Comparison of ENCODE assay signal across 29 mouse cellular contexts in genomic region chr14:101973171-101973570, GRCm38 (mm10).
DNase-seq lines count a peak whose midpoint lies in the region; ATAC-seq and TF ChIP-seq lines count a peak whose summit lies in the region.
"Had no signal": no experiment of that assay in that cellular context is flagged by ENCODE, and none has a peak within 500 bp of the region (broad histone marks: within the 10 kb centered on the region; RNA-seq: fewer than 3 reads in every experiment).

No protein-coding gene starts in this region.

- no peak overlapping the region for H3K4me2 ChIP-seq in kidney, embryonic 14.5 days (replicated peaks; ENCODE audit: low read depth, low read length)
- H3K4me2 ChIP-seq in kidney, postnatal 0 days (ENCODE audit: low read length), result peak overlapping the region; percentile 4; the same call in 1 of the 2 replicates
- H3K4me2 ChIP-seq: embryonic facial prominence, embryonic 12.5 days; embryonic facial prominence, embryonic 15.5 days; heart, embryonic 12.5 days; heart, embryonic 15.5 days; hindbrain, embryonic 13.5 days had no signal

- H3K27ac ChIP-seq in kidney, embryonic 14.5 days (ENCODE audit: low read depth, low read length), result peak overlapping the region; percentile 24; the same call in 1 of the 2 replicates
- H3K27ac ChIP-seq in kidney, postnatal 0 days, result no peak overlapping the region
- H3K27ac ChIP-seq: embryonic facial prominence, embryonic 12.5 days; embryonic facial prominence, embryonic 15.5 days; gastrocnemius, adult 2 months; heart, embryonic 15.5 days; hindbrain, embryonic 10.5 days; hindbrain, embryonic 13.5 days had no signal

- no peak overlapping the region for H3K4me3 ChIP-seq in kidney, embryonic 14.5 days (ENCODE audit: low read length)
- no peak overlapping the region for H3K4me3 ChIP-seq in kidney, postnatal 0 days (replicated peaks; ENCODE audit: low read depth, low read length)
- H3K4me3 ChIP-seq: embryonic facial prominence, embryonic 12.5 days; embryonic facial prominence, embryonic 15.5 days; gastrocnemius, adult 2 months; heart, embryonic 12.5 days; heart, embryonic 15.5 days; hindbrain, embryonic 10.5 days; hindbrain, embryonic 13.5 days had no signal

- no peaks in the 10 kb centered on the region for H3K9me3 ChIP-seq in kidney, embryonic 14.5 days (ENCODE audit: control insufficient read depth, low read length)
- H3K9me3 ChIP-seq in kidney, postnatal 0 days (replicated peaks; ENCODE audit: low read length), result no peaks in the 10 kb centered on the region
- H3K9me3 ChIP-seq: embryonic facial prominence, embryonic 12.5 days; embryonic facial prominence, embryonic 15.5 days; heart, embryonic 12.5 days; heart, embryonic 15.5 days; hindbrain, embryonic 10.5 days; hindbrain, embryonic 13.5 days had no signal

- DNase-seq in kidney, adult 11 months, result no peak
- DNase-seq in kidney, postnatal 0 days (ENCODE audit: low spot score), result no peak
- no peak for DNase-seq in kidney, postnatal 25 days
- peak; percentile 13 for DNase-seq in embryo, embryonic 9.5 days (ENCODE audit: extremely low spot score)
- DNase-seq in gastrocnemius, postnatal 25 days, result no peak
- DNase-seq: adrenal gland, postnatal 10 days; adrenal gland, postnatal 36 days; B cell, adult 2 months; cerebellum, adult 18-20 months; cerebellum, adult 9-10 months; cerebellum, postnatal 14 days; forebrain, postnatal 0 days; gastrocnemius, adult 2 months; gastrocnemius, postnatal 14 days; heart, adult 18-20 months; heart, postnatal 10 days; heart, postnatal 36 days had no signal

- no peaks in the 10 kb centered on the region for H3K27me3 ChIP-seq in kidney, embryonic 14.5 days (ENCODE audit: control insufficient read depth, insufficient read depth, low read length)
- H3K27me3 ChIP-seq in kidney, postnatal 0 days (ENCODE audit: insufficient read depth, low read length), result no peaks in the 10 kb centered on the region
- H3K27me3 ChIP-seq: CH12.LX; embryonic facial prominence, embryonic 12.5 days; embryonic facial prominence, embryonic 15.5 days; heart, embryonic 12.5 days; heart, embryonic 15.5 days; hindbrain, embryonic 13.5 days; Patski had no signal

- TF ChIP-seq CTCF in kidney, postnatal 0 days (IDR thresholded peaks at IDR 0.05; ENCODE audit: low read depth), result no peak

- peak; percentile 73; the same call in 1 of the 2 replicates for ATAC-seq in kidney, embryonic 14.5 days (ENCODE audit: low FRiP score, low TSS enrichment)
- ATAC-seq in kidney, postnatal 0 days (replicated peaks; ENCODE audit: low FRiP score, low read depth), result peak; percentile 43; the same call in 1 of the 2 replicates
- ATAC-seq: forebrain, embryonic 14.5 days; forebrain, postnatal 0 days; hindbrain, embryonic 16.5 days; Patski had no signal

- 10% methylated on average over 6 of the region's 6 CpGs for WGBS in kidney, embryonic 14.5 days
- 7% methylated on average over 6 of the region's 6 CpGs for WGBS in kidney, postnatal 0 days

- H3K4me1 ChIP-seq in kidney, embryonic 14.5 days (ENCODE audit: control insufficient read depth, insufficient read depth, low read length), result no peaks in the 10 kb centered on the region
- no peaks in the 10 kb centered on the region for H3K4me1 ChIP-seq in kidney, postnatal 0 days (replicated peaks; ENCODE audit: insufficient read depth, low read length)
- H3K4me1 ChIP-seq: embryonic facial prominence, embryonic 12.5 days; embryonic facial prominence, embryonic 15.5 days; heart, embryonic 12.5 days; heart, embryonic 15.5 days; hindbrain, embryonic 13.5 days had no signal

- H3K9ac ChIP-seq in kidney, embryonic 14.5 days (ENCODE audit: low read depth, low read length), result no peak overlapping the region
- H3K9ac ChIP-seq in kidney, postnatal 0 days (ENCODE audit: low read depth, low read length), result no peak overlapping the region
- H3K9ac ChIP-seq: embryonic facial prominence, embryonic 12.5 days; embryonic facial prominence, embryonic 15.5 days; forebrain, postnatal 0 days; heart, embryonic 12.5 days; heart, embryonic 15.5 days; hindbrain, embryonic 13.5 days had no signal

- H3K36me3 ChIP-seq in kidney, embryonic 14.5 days (ENCODE audit: control insufficient read depth, insufficient read depth, low read length), result no peaks in the 10 kb centered on the region
- H3K36me3 ChIP-seq in kidney, postnatal 0 days (ENCODE audit: insufficient read depth, low read length), result no peaks in the 10 kb centered on the region
- H3K36me3 ChIP-seq: embryonic facial prominence, embryonic 12.5 days; embryonic facial prominence, embryonic 15.5 days; G1E; heart, embryonic 12.5 days; heart, embryonic 15.5 days; hindbrain, embryonic 10.5 days; hindbrain, embryonic 13.5 days had no signal
